Mouse (Mus musculus) hindbrain, embryonic 10.5 days (tissue): ENCODE results near the gene Arpc4. TPM values are rescaled to one million over a fixed set of nuclear protein-coding genes. Genes with fewer than 3 reads are reported as not detected.
A peak's percentile ranks its signal among the peaks of the same experiment; 100 is the strongest.

ENCODE experiments used
- DNase-seq: peaks from one replicate; pipeline ENCODE4 v3.0.0-alpha.2; 2017; ENCODE audit warnings: low spot score
- H3K27ac ChIP-seq: fragments of 300-500 bp; sonication (generic); 2 replicates; pipeline ENCODE4 v1.5.1; 2016; ENCODE audit warnings: mild to moderate bottlenecking, moderate library complexity
- H3K27me3 ChIP-seq: fragments of 300-500 bp; sonication (generic); 2 replicates; pipeline ENCODE4 v1.6.1; 2016; ENCODE audit warnings: mild to moderate bottlenecking; ENCODE audit not compliant: poor library complexity, insufficient read depth, severe bottlenecking
- H3K36me3 ChIP-seq: fragments of 300-500 bp; sonication (generic); 2 replicates; pipeline ENCODE4 v1.6.1; 2016; ENCODE audit warnings: mild to moderate bottlenecking, moderate library complexity
- H3K4me1 ChIP-seq: fragments of 300-500 bp; sonication (generic); replicated peaks from 2 replicates; pipeline ENCODE4 v1.6.1; 2016; ENCODE audit warnings: mild to moderate bottlenecking
- H3K4me3 ChIP-seq: fragments of 300-500 bp; sonication (generic); 2 replicates; pipeline ENCODE4 v1.5.1; 2016; ENCODE audit warnings: mild to moderate bottlenecking, moderate library complexity
- H3K9me3 ChIP-seq: fragments of 300-500 bp; sonication (generic); 2 replicates; pipeline ENCODE4 v1.6.1; 2016; ENCODE audit warnings: mild to moderate bottlenecking, moderate library complexity
- WGBS: fragments of 180-500 bp; shearing (Covaris S2); methylation state at CpG from one replicate; pipeline ENCODE4 v1.1.7; 2016; 5-methylcytosine and 5-hydroxymethylcytosine counted together
- polyA plus RNA-seq: library from polyadenylated mRNA; unstranded; fragments of >200 nt; fragmentation: Nextera tagmentation; extraction: Ambion mirVana; gene quantifications from 2 replicates; pipeline ENCODE4 v1.2.1, GENCODE M21; 2016

The Arpc4 gene
- polyA plus RNA-seq, 1 experiment from 2014 or later: 423 TPM

- no peak for DNase-seq
- H3K9me3 ChIP-seq: no peaks in the 10 kb centered on the region
- no peak overlapping the region for H3K4me3 ChIP-seq
- no peaks in the 10 kb centered on the region for H3K4me1 ChIP-seq
- H3K27ac ChIP-seq: no peak overlapping the region
- H3K27me3 ChIP-seq: no peaks in the 10 kb centered on the region
- H3K36me3 ChIP-seq: peaks cover 87% of the 10 kb centered on the region
- WGBS: 94% methylated on average over 20 of the region's 20 CpGs
Observed at GRCm38 (mm10) chr6:113370194-113370929, 7.6 kb upstream of the Arpc4 start.

- no peak overlapping the region for H3K27ac ChIP-seq
- DNase-seq: no peak
- H3K27me3 ChIP-seq: no peaks in the 10 kb centered on the region
- H3K9me3 ChIP-seq: no peaks in the 10 kb centered on the region
- peaks cover 12% of the 10 kb centered on the region for H3K4me1 ChIP-seq
- no peak overlapping the region for H3K4me3 ChIP-seq
- peaks cover 75% of the 10 kb centered on the region for H3K36me3 ChIP-seq
- 94% methylated on average over 4 of the region's 4 CpGs for WGBS
Observed at GRCm38 (mm10) chr6:113373491-113373890, 4.4 kb upstream of the Arpc4 start.

GRCm38 (mm10) chr6:113377172-113377495 lies 781 bp upstream of the Arpc4 start:
- no peak for DNase-seq
- peaks cover 62% of the 10 kb centered on the region for H3K36me3 ChIP-seq
- H3K4me3 ChIP-seq: peak overlapping the region; percentile 98
- H3K27ac ChIP-seq: peak overlapping the region; percentile 99
- H3K27me3 ChIP-seq: no peaks in the 10 kb centered on the region
- 7% methylated on average over 7 of the region's 7 CpGs for WGBS
- peaks cover 27% of the 10 kb centered on the region for H3K4me1 ChIP-seq
- H3K9me3 ChIP-seq: no peaks in the 10 kb centered on the region

GRCm38 (mm10) chr6:113379246-113379645 lies 1.3 kb downstream of the Arpc4 start:
- H3K27ac ChIP-seq: no peak overlapping the region
- 89% methylated on average over 6 of the region's 6 CpGs for WGBS
- peaks cover 27% of the 10 kb centered on the region for H3K4me1 ChIP-seq
- H3K4me3 ChIP-seq: peak overlapping the region; percentile 98
- H3K9me3 ChIP-seq: no peaks in the 10 kb centered on the region
- H3K36me3 ChIP-seq: peaks cover 62% of the 10 kb centered on the region
- DNase-seq: no peak
- no peaks in the 10 kb centered on the region for H3K27me3 ChIP-seq

GRCm38 (mm10) chr6:113380480-113380879 lies 2.6 kb downstream of the Arpc4 start:
- H3K4me3 ChIP-seq: no peak overlapping the region
- H3K9me3 ChIP-seq: no peaks in the 10 kb centered on the region
- H3K27me3 ChIP-seq: no peaks in the 10 kb centered on the region
- DNase-seq: no peak
- H3K27ac ChIP-seq: no peak overlapping the region
- peaks cover 27% of the 10 kb centered on the region for H3K4me1 ChIP-seq
- WGBS: 90% methylated on average over 11 of the region's 11 CpGs
- peaks cover 62% of the 10 kb centered on the region for H3K36me3 ChIP-seq

- H3K27ac ChIP-seq: no peak overlapping the region
- no peaks in the 10 kb centered on the region for H3K9me3 ChIP-seq
- no peak overlapping the region for H3K4me3 ChIP-seq
- H3K27me3 ChIP-seq: no peaks in the 10 kb centered on the region
- no peak for DNase-seq
- 91% methylated on average over 8 of the region's 8 CpGs for WGBS
- peaks cover 97% of the 10 kb centered on the region for H3K36me3 ChIP-seq
- H3K4me1 ChIP-seq: peaks cover 5% of the 10 kb centered on the region
Observed at GRCm38 (mm10) chr6:113384351-113384927, 6.5 kb downstream of the Arpc4 start.

- 89% methylated on average over 11 of the region's 11 CpGs for WGBS
Observed at GRCm38 (mm10) chr6:113385160-113385714, 7.3 kb downstream of the Arpc4 start.

GRCm38 (mm10) chr6:113386025-113386424 lies 8.1 kb downstream of the Arpc4 start:
- H3K9me3 ChIP-seq: no peaks in the 10 kb centered on the region
- 90% methylated on average over 3 of the region's 3 CpGs for WGBS
- no peaks in the 10 kb centered on the region for H3K27me3 ChIP-seq
- no peak for DNase-seq
- no peak overlapping the region for H3K4me3 ChIP-seq
- H3K36me3 ChIP-seq: peaks cover 99% of the 10 kb centered on the region
- no peak overlapping the region for H3K27ac ChIP-seq
- H3K4me1 ChIP-seq: no peaks in the 10 kb centered on the region; the same call in 1 of the 2 replicates

More at GRCm38 (mm10) chr6:113385160-113385714, 7.3 kb downstream of the Arpc4 start:
- Histone ChIP-seq H3K4me1 (no peaks in the 10 kb centered on the region), H3K4me3 (no peak overlapping the region), H3K27me3 (no peaks in the 10 kb centered on the region), H3K36me3 (peaks cover 100% of the 10 kb centered on the region), H3K27ac (no peak overlapping the region), H3K9me3 (no peaks in the 10 kb centered on the region)
- DNase-seq: no peak

GRCm38 (mm10) chr6:113388960-113389359 lies 11.0 kb downstream of the Arpc4 start, which contains the start of gene Ttll3:
TSS of gene Ttll3 (plus strand) at chr6:113389260.
- H3K4me1 ChIP-seq: peaks cover 21% of the 10 kb centered on the region
- 0 out of 2 replicates have a peak, but pooled peaks cover 7% of the 10 kb centered on the region for H3K27me3 ChIP-seq
- no peak within 1 kb of the TSS for H3K4me3 ChIP-seq
- H3K27ac ChIP-seq: no peak within 1 kb of the TSS
- H3K36me3 ChIP-seq: peaks cover 76% of the 10 kb centered on the region
- no peaks in the 10 kb centered on the region for H3K9me3 ChIP-seq
- DNase-seq: no peak
- 83% methylated on average over 8 of the region's 8 CpGs for WGBS

GRCm38 (mm10) chr6:113390715-113391114 lies 12.8 kb downstream of the Arpc4 start:
- H3K4me1 ChIP-seq: peaks cover 21% of the 10 kb centered on the region
- WGBS: 81% methylated on average over 3 of the region's 3 CpGs
- H3K36me3 ChIP-seq: peaks cover 74% of the 10 kb centered on the region
- 0 out of 2 replicates have a peak, but pooled peaks cover 7% of the 10 kb centered on the region for H3K27me3 ChIP-seq
- H3K4me3 ChIP-seq: no peak overlapping the region
- no peaks in the 10 kb centered on the region for H3K9me3 ChIP-seq
- DNase-seq: no peak
- H3K27ac ChIP-seq: no peak overlapping the region

GRCm38 (mm10) chr6:113392015-113392386 lies 14.1 kb downstream of the Arpc4 start:
- WGBS: 29% methylated on average over 10 of the region's 10 CpGs

GRCm38 (mm10) chr6:113392387-113393071 lies 14.6 kb downstream of the Arpc4 start:
- Histone ChIP-seq H3K27ac (peak overlapping the region; percentile 92), H3K4me1 (peaks cover 21% of the 10 kb centered on the region), H3K9me3 (no peaks in the 10 kb centered on the region), H3K36me3 (peaks cover 60% of the 10 kb centered on the region), H3K27me3 (0 out of 2 replicates have a peak, but pooled peaks cover 7% of the 10 kb centered on the region), H3K4me3 (peak overlapping the region; percentile 66)
- DNase-seq: peak; percentile 84
- WGBS: 2% methylated on average over 51 of the region's 51 CpGs

More at GRCm38 (mm10) chr6:113392015-113392386, 14.1 kb downstream of the Arpc4 start:
- DNase-seq: no peak
- Histone ChIP-seq H3K4me3 (peak overlapping the region; percentile 66), H3K9me3 (no peaks in the 10 kb centered on the region), H3K27me3 (0 out of 2 replicates have a peak, but pooled peaks cover 7% of the 10 kb centered on the region), H3K36me3 (peaks cover 65% of the 10 kb centered on the region), H3K27ac (peak overlapping the region; percentile 92), H3K4me1 (peaks cover 21% of the 10 kb centered on the region)
